Mouse (Mus musculus) hindbrain, embryonic 12.5 days (tissue): ENCODE results near the gene Tmcc1. TPM values are rescaled to one million over a fixed set of nuclear protein-coding genes. Genes with fewer than 3 reads are reported as not detected.
A peak's percentile ranks its signal among the peaks of the same experiment; 100 is the strongest.

Source experiments
- ATAC-seq: fragments of 200-750 bp; cut with Nextera tagmentation; 2 replicates; pipeline ENCODE4 v1.8.0; 2017; ENCODE audit warnings: moderate TSS enrichment; ENCODE audit not compliant: low FRiP score
- H3K27ac ChIP-seq: fragments of 300-500 bp; sonication (generic); 2 replicates; pipeline ENCODE4 v1.5.1; 2016; ENCODE audit warnings: mild to moderate bottlenecking
- H3K27me3 ChIP-seq: fragments of 300-500 bp; sonication (generic); 2 replicates; pipeline ENCODE4 v1.6.1; 2016; ENCODE audit warnings: mild to moderate bottlenecking
- H3K36me3 ChIP-seq: fragments of 300-500 bp; sonication (generic); 2 replicates; pipeline ENCODE4 v1.6.1; 2016; ENCODE audit warnings: mild to moderate bottlenecking
- H3K4me1 ChIP-seq: fragments of 300-500 bp; sonication (generic); 2 replicates; pipeline ENCODE4 v1.6.1; 2016
- H3K4me2 ChIP-seq: fragments of 300-500 bp; sonication (generic); replicated peaks from 2 replicates; pipeline ENCODE4 v1.6.1; 2016; ENCODE audit warnings: mild to moderate bottlenecking
- H3K4me3 ChIP-seq: fragments of 300-500 bp; sonication (generic); 2 replicates; pipeline ENCODE4 v1.5.1; 2016; ENCODE audit warnings: mild to moderate bottlenecking
- H3K9ac ChIP-seq: fragments of 300-500 bp; sonication (generic); 2 replicates; pipeline ENCODE4 v1.6.1; 2016; ENCODE audit warnings: mild to moderate bottlenecking, moderate library complexity
- H3K9me3 ChIP-seq: fragments of 300-500 bp; sonication (generic); replicated peaks from 2 replicates; pipeline ENCODE4 v1.6.1; 2016; ENCODE audit warnings: mild to moderate bottlenecking
- WGBS: fragments of 180-500 bp; shearing (Covaris S2); methylation state at CpG from one replicate; pipeline ENCODE4 v1.1.7; 2016; 5-methylcytosine and 5-hydroxymethylcytosine counted together
- polyA plus RNA-seq: library from polyadenylated mRNA; unstranded; fragments of >200 nt; fragmentation: Nextera tagmentation; extraction: Ambion mirVana; gene quantifications from 2 replicates; pipeline ENCODE4 v1.2.1, GENCODE M21; 2016

Tmcc1 gene
- polyA plus RNA-seq, 1 experiment from 2014 or later, result 33.0 TPM

GRCm38 (mm10) chr6:116106967-116107470 is 86.3 kb downstream of the Tmcc1 start:
- no peaks in the 10 kb centered on the region for H3K9me3 ChIP-seq
- peak overlapping the region; percentile 75 for H3K9ac ChIP-seq
- peak; percentile 61 for ATAC-seq
- H3K4me1 ChIP-seq, result peaks cover 13% of the 10 kb centered on the region
- H3K36me3 ChIP-seq, result no peaks in the 10 kb centered on the region
- 2% methylated on average over 6 of the region's 6 CpGs for WGBS
- peak overlapping the region; percentile 94 for H3K27ac ChIP-seq
- H3K27me3 ChIP-seq, result no peaks in the 10 kb centered on the region
- peak overlapping the region; percentile 66 for H3K4me3 ChIP-seq
- H3K4me2 ChIP-seq, result peak overlapping the region; percentile 80

- Histone ChIP-seq H3K4me3 (no peak overlapping the region), H3K27me3 (no peaks in the 10 kb centered on the region), H3K9me3 (no peaks in the 10 kb centered on the region), H3K36me3 (no peaks in the 10 kb centered on the region), H3K9ac (no peak overlapping the region), H3K4me1 (no peaks in the 10 kb centered on the region), H3K4me2 (no peak overlapping the region), H3K27ac (no peak overlapping the region)
- WGBS, result 89% methylated on average over 2 of the region's 2 CpGs
- ATAC-seq, result no peak
Observed at GRCm38 (mm10) chr6:116097579-116097978, 95.7 kb downstream of the Tmcc1 start.

- no peaks in the 10 kb centered on the region for H3K4me1 ChIP-seq
- no peak overlapping the region for H3K27ac ChIP-seq
- no peak overlapping the region for H3K4me2 ChIP-seq
- H3K4me3 ChIP-seq, result no peak overlapping the region
- no peak for ATAC-seq
- H3K27me3 ChIP-seq, result no peaks in the 10 kb centered on the region
- no peak overlapping the region for H3K9ac ChIP-seq
- no peaks in the 10 kb centered on the region for H3K9me3 ChIP-seq
- no peaks in the 10 kb centered on the region for H3K36me3 ChIP-seq
Observed at GRCm38 (mm10) chr6:116089402-116089801, 103.9 kb downstream of the Tmcc1 start.

- Histone ChIP-seq H3K36me3 (no peaks in the 10 kb centered on the region), H3K27me3 (no peaks in the 10 kb centered on the region), H3K9me3 (no peaks in the 10 kb centered on the region), H3K4me2 (no peak overlapping the region), H3K4me1 (peaks cover 3% of the 10 kb centered on the region; the same call in 1 of the 2 replicates), H3K4me3 (no peak overlapping the region), H3K27ac (no peak overlapping the region), H3K9ac (no peak overlapping the region)
- ATAC-seq, result no peak
- 92% methylated on average over 1 of the region's 1 CpGs for WGBS
Observed at GRCm38 (mm10) chr6:116086036-116086435, 107.2 kb downstream of the Tmcc1 start.

GRCm38 (mm10) chr6:116082239-116082638 is 111.0 kb downstream of the Tmcc1 start:
- Histone ChIP-seq H3K9ac (no peak overlapping the region), H3K4me1 (peaks cover 3% of the 10 kb centered on the region; the same call in 1 of the 2 replicates), H3K27ac (no peak overlapping the region), H3K27me3 (no peaks in the 10 kb centered on the region), H3K4me2 (no peak overlapping the region), H3K4me3 (no peak overlapping the region), H3K9me3 (no peaks in the 10 kb centered on the region), H3K36me3 (no peaks in the 10 kb centered on the region)
- no peak for ATAC-seq
- 67% methylated on average over 1 of the region's 1 CpGs for WGBS

GRCm38 (mm10) chr6:116081375-116081774 is 111.9 kb downstream of the Tmcc1 start:
- no peak overlapping the region for H3K27ac ChIP-seq
- H3K36me3 ChIP-seq, result no peaks in the 10 kb centered on the region
- H3K9ac ChIP-seq, result no peak overlapping the region
- peaks cover 3% of the 10 kb centered on the region; the same call in 1 of the 2 replicates for H3K4me1 ChIP-seq
- no peaks in the 10 kb centered on the region for H3K9me3 ChIP-seq
- no peak overlapping the region for H3K4me2 ChIP-seq
- no peak for ATAC-seq
- 31% methylated on average over 2 of the region's 2 CpGs for WGBS
- no peaks in the 10 kb centered on the region for H3K27me3 ChIP-seq
- no peak overlapping the region for H3K4me3 ChIP-seq

GRCm38 (mm10) chr6:116080756-116081155 is 112.5 kb downstream of the Tmcc1 start:
- no peak overlapping the region for H3K9ac ChIP-seq
- H3K36me3 ChIP-seq, result no peaks in the 10 kb centered on the region
- no peak for ATAC-seq
- no peak overlapping the region for H3K4me2 ChIP-seq
- WGBS, result 83% methylated on average over 5 of the region's 5 CpGs
- no peaks in the 10 kb centered on the region for H3K9me3 ChIP-seq
- H3K4me3 ChIP-seq, result no peak overlapping the region
- peaks cover 3% of the 10 kb centered on the region; the same call in 1 of the 2 replicates for H3K4me1 ChIP-seq
- no peak overlapping the region for H3K27ac ChIP-seq
- no peaks in the 10 kb centered on the region for H3K27me3 ChIP-seq

- Histone ChIP-seq H3K4me2 (no peak overlapping the region), H3K4me1 (peaks cover 11% of the 10 kb centered on the region), H3K27ac (no peak overlapping the region), H3K36me3 (no peaks in the 10 kb centered on the region), H3K9me3 (no peaks in the 10 kb centered on the region), H3K27me3 (no peaks in the 10 kb centered on the region), H3K4me3 (no peak overlapping the region), H3K9ac (no peak overlapping the region)
- WGBS, result 70% methylated on average over 3 of the region's 3 CpGs
- ATAC-seq, result no peak
Observed at GRCm38 (mm10) chr6:116077608-116078007, 115.7 kb downstream of the Tmcc1 start.

- no peak for ATAC-seq
- Histone ChIP-seq H3K36me3 (no peaks in the 10 kb centered on the region), H3K9me3 (no peaks in the 10 kb centered on the region), H3K4me3 (no peak overlapping the region), H3K27ac (no peak overlapping the region), H3K4me2 (no peak overlapping the region), H3K27me3 (no peaks in the 10 kb centered on the region), H3K9ac (no peak overlapping the region), H3K4me1 (peaks cover 10% of the 10 kb centered on the region)
Observed at GRCm38 (mm10) chr6:116074892-116075291, 118.4 kb downstream of the Tmcc1 start.

GRCm38 (mm10) chr6:116073610-116074009 is 119.7 kb downstream of the Tmcc1 start:
- no peak overlapping the region for H3K4me2 ChIP-seq
- no peak for ATAC-seq
- WGBS, result 91% methylated on average over 4 of the region's 4 CpGs

GRCm38 (mm10) chr6:116072746-116073261 is 120.5 kb downstream of the Tmcc1 start:
- H3K27me3 ChIP-seq, result no peaks in the 10 kb centered on the region
- H3K4me3 ChIP-seq, result no peak overlapping the region
- H3K27ac ChIP-seq, result no peak overlapping the region
- peaks cover 10% of the 10 kb centered on the region for H3K4me1 ChIP-seq
- H3K9me3 ChIP-seq, result no peaks in the 10 kb centered on the region
- H3K9ac ChIP-seq, result no peak overlapping the region
- no peaks in the 10 kb centered on the region for H3K36me3 ChIP-seq
- 66% methylated on average over 8 of the region's 8 CpGs for WGBS
- H3K4me2 ChIP-seq, result no peak overlapping the region
- ATAC-seq, result no peak

More at GRCm38 (mm10) chr6:116073610-116074009, 119.7 kb downstream of the Tmcc1 start:
- H3K9me3 ChIP-seq, result no peaks in the 10 kb centered on the region
- H3K27me3 ChIP-seq, result no peaks in the 10 kb centered on the region
- H3K4me3 ChIP-seq, result no peak overlapping the region
- no peak overlapping the region for H3K27ac ChIP-seq
- H3K36me3 ChIP-seq, result no peaks in the 10 kb centered on the region
- peaks cover 10% of the 10 kb centered on the region for H3K4me1 ChIP-seq
- H3K9ac ChIP-seq, result no peak overlapping the region

GRCm38 (mm10) chr6:116072221-116072745 is 121.0 kb downstream of the Tmcc1 start:
- H3K27me3 ChIP-seq, result no peaks in the 10 kb centered on the region
- H3K4me1 ChIP-seq, result peaks cover 10% of the 10 kb centered on the region
- no peak overlapping the region for H3K9ac ChIP-seq
- no peaks in the 10 kb centered on the region for H3K9me3 ChIP-seq
- no peaks in the 10 kb centered on the region for H3K36me3 ChIP-seq
- 42% methylated on average over 6 of the region's 6 CpGs for WGBS
- no peak overlapping the region for H3K27ac ChIP-seq
- no peak overlapping the region for H3K4me3 ChIP-seq
- H3K4me2 ChIP-seq, result no peak overlapping the region
- no peak for ATAC-seq

- Histone ChIP-seq H3K9ac (no peak overlapping the region), H3K4me1 (peaks cover 10% of the 10 kb centered on the region), H3K4me2 (no peak overlapping the region), H3K27me3 (no peaks in the 10 kb centered on the region), H3K27ac (no peak overlapping the region), H3K36me3 (no peaks in the 10 kb centered on the region), H3K4me3 (no peak overlapping the region), H3K9me3 (no peaks in the 10 kb centered on the region)
- no peak for ATAC-seq
- 96% methylated on average over 2 of the region's 2 CpGs for WGBS
Observed at GRCm38 (mm10) chr6:116071781-116072180, 121.5 kb downstream of the Tmcc1 start.
